Mouse (Mus musculus) layer of hippocampus, postnatal 36 days (tissue): ENCODE data around the gene St6galnac4. TPM values are rescaled to one million over a fixed set of nuclear protein-coding genes. Genes with fewer than 3 reads are reported as not detected.

Experiments used
- DNase-seq, 2 experiments: peaks; one replicate each; pipeline ENCODE4 v3.0.0; 2022
- total RNA-seq, 2 experiments: library from RNA; stranded (reverse); gene quantifications; 2 replicates each; pipeline ENCODE4 v1.2.3; 2021

The St6galnac4 gene
- 10 to 100 TPM; 35.6 to 41.2 TPM for total RNA-seq

GRCm38 (mm10) chr2:32586871-32587351, at the start of gene St6galnac4:
Gene St6galnac4, plus strand, starts transcription at chr2:32587095.
- peak; percentile 90 for DNase-seq

DNA sequence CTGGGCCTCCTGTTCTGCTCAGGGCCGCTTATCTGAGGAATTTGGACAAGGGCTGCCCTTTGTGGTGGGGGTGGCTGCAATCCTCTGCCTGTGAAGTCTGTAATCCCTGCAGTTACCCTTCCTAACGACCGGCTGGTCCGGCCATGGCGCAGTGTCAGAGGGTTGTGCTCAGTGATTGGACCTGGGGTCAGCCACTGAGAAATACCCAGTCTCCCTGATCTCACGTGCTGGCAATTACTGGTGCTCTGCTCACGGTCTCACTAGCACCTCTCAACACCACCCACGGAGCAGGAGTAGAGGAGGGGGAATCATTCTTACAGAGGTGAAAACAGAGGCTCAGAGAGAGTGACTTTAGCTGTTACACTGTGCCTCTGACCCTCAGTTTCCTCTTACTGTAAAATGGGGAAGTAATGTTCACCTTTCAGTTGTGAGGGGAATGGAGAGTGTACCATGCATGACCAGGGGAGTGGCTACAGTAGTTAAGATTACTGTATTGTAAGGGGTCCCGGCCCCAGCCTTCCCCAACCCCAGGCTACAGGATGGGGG, 49.5 kb upstream of the St6galnac4 start:
- no peak for DNase-seq

GRCm38 (mm10) chr2:32537941-32538340, 49.0 kb upstream of the St6galnac4 start:
- DNase-seq = no peak

DNA sequence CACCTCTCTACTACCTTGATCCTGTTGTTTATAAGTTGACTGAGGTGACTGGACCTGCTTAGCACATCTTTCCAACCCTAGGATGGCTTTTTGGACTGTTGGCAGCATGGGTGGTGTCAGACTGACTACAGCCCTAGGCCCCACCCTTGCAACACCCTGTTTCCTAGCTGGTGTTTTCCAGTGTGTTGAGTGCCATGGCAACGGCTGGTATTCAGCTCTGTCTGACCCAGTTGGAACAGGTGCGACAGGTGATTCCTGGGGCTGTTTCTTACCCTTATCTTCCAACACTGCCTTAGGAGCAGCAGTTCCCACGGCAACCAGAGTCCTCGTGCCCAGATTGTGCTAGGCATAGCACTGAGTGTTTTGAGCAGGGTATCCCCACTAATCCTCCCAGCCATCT, 48.4 kb upstream of the St6galnac4 start:
- DNase-seq = no peak

- no peak for DNase-seq
These were observed 47.4 kb upstream of the St6galnac4 start for GRCm38 (mm10) chr2:32539452-32539981.

DNA sequence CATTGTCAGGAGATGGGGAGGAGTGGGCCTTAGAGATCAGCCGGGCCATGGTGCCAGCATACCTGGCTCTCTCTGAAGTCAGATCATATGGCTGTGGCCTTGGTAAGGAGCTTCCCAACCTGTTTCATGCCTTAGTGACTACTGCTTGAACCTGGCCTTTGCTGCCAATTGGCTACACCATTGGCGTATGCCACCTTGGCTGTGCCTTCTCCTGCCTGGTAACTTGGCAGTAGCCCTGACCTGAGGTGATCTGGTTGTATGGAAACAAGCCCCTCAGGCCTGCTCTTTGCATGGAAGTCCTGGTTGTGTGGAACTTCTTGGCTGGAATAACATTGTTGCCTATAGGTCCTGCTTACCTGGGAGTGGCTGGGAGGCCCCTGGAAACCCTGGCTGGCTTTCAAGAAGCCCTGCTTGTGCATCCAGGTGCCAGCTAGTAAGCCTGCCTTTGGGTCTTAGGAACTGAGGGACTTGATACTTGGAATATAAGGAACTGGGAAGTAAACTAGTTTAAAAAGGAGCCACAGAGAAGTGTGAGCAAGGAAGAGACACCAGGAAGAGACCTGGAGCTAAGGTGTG, 45.5 kb upstream of the St6galnac4 start:
- no peak for DNase-seq

DNA sequence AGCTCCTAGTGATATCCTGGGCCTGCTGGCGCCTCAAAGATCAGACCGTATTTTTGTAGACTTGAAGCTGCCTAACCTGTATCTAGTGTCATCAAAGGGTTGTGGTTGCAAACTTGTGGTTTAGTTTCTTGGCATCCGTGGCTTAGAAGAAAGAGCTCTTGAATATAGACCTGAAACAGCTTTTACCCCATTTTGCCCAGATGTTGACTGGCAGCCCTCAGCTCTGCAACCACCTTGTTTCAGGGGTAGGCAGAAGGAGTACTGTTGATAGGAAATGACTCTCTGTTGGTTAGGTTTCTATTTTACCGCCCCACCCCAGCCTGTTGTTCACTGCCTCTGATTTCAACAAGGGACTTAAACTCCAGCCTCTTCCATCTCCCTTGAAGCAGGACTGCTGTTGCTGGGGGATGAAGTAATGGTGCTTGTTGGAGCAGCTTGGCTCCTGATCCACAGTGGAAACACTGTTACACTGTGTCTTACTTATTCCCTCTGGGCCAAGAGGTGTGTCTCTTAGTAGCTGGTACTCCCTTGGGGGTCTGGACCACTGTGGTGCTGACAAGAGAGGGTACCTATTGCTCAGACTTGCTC, 44.8 kb upstream of the St6galnac4 start:
- no peak for DNase-seq

DNA sequence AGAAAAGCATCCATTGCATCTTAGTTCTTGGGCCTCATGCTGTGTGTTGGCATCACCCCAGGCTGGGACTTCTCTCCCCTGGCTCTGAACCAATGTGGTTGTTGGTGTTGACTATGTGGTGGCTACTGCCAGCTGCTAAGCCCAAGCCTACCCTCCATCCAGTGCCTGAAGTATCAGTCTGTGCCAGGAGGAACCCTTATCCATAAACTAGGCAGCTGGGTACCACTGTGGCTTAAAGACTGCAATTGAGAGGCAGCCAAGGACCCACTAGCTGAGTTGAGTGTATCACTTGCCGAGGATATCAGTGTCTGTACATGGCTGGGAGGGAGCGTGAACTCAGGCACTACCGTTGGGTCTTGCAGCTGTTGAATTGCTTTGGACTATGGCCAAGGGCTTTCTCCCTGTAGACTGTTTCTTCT, 43.9 kb upstream of the St6galnac4 start:
- DNase-seq = peak in 1 of 2 experiments; percentile 40

GRCm38 (mm10) chr2:32546951-32547350, 39.9 kb upstream of the St6galnac4 start:
- no peak for DNase-seq

- no peak for DNase-seq
These were observed 39.5 kb upstream of the St6galnac4 start for GRCm38 (mm10) chr2:32547380-32547779.

DNA sequence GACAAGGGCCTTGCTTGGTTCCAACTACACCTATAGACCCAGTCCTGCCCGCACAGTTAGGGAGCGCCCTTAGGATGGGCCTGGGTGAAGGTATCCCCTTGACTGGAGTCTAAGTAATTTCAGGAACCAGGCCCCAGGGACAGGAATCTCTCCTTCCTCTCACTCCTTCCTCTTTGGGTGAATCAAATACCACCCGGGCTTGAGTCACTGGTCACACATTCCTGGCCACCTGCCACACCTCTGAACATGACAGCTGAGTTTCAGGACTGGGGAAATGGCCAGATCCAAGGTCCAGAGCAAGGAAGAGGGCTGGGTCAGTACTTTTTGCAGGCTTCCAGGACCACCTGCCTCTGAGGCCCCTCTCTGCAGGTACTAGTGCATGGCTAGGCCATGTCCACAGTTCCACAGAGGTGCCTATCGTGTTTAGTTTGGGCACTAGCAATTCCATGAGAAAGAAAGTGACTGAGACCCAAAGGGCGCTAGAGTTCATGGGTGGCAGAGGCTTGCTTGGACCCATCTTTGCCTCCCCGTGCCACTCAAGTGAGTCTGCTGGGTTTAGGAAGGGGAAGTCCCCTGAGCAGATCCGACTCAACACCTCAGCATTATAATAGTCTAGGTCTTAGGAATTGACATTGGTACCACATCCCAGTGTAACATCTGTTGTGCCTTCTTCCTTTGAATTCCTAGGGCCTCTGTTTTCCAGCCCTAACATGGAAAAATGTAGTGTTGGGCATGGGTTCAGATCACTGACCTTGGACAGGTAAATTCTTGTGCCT, 38.7 kb upstream of the St6galnac4 start:
- no peak for DNase-seq

- DNase-seq = no peak
These were observed 37.7 kb upstream of the St6galnac4 start for GRCm38 (mm10) chr2:32549171-32549570.

DNA sequence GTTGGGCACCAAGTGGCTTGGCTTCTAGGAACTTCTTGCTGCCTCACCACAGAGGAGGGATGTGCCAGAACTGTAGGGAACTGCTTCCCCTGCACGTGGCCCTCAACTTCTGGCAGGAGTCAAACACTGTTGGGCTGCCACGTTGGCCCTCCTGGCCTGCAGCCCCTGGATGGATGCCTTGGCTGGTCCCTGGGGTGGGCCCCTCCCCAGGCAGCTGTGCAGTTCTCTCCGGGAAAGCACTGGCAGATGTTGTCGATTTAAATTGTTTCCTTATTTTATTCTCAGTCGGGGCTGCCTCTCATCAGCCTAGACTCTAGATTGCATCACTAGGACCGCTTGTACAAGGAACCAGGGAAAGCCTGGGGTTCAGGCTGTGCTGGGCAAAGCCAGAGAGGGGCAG, 37.1 kb upstream of the St6galnac4 start:
- peak in 1 of 2 experiments; percentile 47 for DNase-seq

- DNase-seq = no peak
These were observed 35.7 kb upstream of the St6galnac4 start for GRCm38 (mm10) chr2:32551236-32551635.

DNA sequence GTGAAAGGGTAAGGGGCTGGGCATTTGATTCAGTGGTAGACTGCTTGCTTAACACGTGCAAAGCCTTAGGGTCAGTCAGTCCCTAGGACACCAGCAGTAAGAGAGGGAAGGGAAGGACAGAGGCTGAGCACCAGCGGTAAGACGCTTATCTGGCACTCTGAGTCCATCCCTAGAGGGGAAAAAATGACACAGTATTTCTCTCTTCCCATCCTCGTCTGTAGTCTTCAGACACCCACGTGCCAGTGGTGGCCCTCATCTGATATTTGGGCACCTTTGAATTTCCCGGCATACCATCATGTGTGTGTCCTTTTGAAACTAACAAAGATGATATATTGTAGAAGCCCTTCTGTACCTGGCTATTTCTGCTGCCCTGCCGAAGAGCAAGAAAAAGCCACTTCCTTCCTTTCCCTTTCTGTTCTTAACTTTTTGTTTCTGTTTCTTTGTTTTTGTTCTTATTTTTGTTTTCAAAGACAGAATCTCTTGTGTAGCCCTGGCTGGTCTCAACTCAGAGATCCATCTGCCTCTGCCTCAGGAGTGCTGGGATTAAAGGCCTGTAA, 33.2 kb upstream of the St6galnac4 start:
- no peak for DNase-seq

DNA sequence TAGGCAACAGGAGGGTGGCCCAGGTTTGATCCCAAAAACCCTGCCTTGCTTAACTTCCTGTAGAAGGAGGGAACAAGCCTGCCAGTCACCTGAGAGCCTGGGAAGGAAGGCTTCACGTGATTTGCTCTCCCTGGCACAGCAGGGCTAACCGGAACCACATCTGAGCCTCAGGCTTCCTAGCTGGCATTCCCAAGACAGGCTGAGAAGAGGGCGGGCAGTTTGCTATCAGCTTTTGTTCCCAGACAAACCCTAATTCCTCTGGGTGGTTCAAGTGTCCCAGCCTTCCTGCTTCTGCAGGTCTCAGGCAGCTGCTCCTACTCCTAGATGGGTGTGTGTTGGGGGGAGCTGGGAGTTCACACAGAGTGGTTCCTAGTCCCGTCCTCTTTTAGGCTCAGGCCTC, 31.4 kb upstream of the St6galnac4 start:
- DNase-seq = no peak

GRCm38 (mm10) chr2:32556019-32556418, 30.9 kb upstream of the St6galnac4 start:
- DNase-seq = no peak

- DNase-seq = peak; percentile 53 to 57
These were observed 27.3 kb upstream of the St6galnac4 start for GRCm38 (mm10) chr2:32559570-32559969.

- peak; percentile 61 to 67 for DNase-seq
These were observed 20.3 kb upstream of the St6galnac4 start for GRCm38 (mm10) chr2:32566536-32567063.

- no peak for DNase-seq
These were observed 18.7 kb upstream of the St6galnac4 start for GRCm38 (mm10) chr2:32568149-32568548.

GRCm38 (mm10) chr2:32568941-32569340, 18.0 kb upstream of the St6galnac4 start:
- no peak for DNase-seq
